Mouse (Mus musculus): Measurements from ENCODE around the gene Apoa4.
A peak's percentile ranks its signal among the peaks of the same experiment; 100 is the strongest.

GRCm38 (mm10) chr9:46229573-46230449, 10.7 kb upstream of the Apoa4 start:
- TF ChIP-seq CTCF (IDR thresholded peaks at IDR 0.05; ENCODE audit: insufficient read depth, low read length) (peak; percentile 59), POLR2A (IDR thresholded peaks at IDR 0.05; ENCODE audit: borderline replicate concordance, extremely low read depth, low read depth, low read length) (no peak)
